Mouse (Mus musculus): ENCODE results near the gene Olfr702.
A peak's percentile ranks its signal among the peaks of the same experiment; 100 is the strongest.

Gene Olfr702

DNA sequence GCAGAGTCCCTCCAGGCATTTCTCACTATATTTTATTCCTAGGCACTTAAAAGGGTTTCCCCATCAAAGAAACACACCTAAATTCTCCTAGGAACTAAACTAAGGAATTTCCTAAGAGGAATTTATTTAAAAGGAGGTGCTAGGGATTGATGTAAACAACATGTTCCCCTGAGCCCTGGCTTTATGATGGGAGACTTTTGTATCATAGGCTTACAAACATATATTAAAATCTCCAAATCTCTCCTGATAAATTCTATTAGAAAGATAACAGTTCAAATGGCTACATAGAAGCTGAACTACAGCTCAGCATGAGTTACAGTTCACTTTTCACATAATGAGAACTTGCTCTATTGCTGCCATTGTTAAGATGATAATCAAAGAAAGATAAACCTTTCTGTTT is at the start of gene Olfr702:
Gene Olfr702 (minus strand): TSS at position 101 of the 400 bp plus-strand sequence.
- no peak for DNase-seq

DNA sequence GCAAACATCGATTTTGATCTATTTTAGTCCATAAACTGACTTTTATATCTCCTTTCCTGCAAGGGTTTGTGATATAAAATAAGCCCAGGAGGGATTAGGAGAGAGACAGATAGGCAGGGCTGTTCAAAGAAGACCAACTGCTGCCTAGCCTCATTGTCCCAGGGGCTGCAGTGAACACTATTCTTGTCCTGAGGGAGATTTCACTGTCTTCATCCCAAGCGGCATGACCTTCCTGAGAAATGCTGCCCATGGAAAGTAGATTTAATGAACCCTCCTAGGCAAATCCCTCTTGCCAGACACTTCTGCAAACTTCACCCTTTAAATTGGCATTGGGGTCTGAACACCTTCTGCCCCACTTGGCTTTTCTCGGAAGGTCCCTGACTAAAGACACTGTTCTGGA is 43.1 kb upstream of the Olfr702 start, which contains the start of gene Olfr705:
Gene Olfr705 (minus strand): TSS at position 101 of the 400 bp plus-strand sequence.
- DNase-seq = no peak

DNA sequence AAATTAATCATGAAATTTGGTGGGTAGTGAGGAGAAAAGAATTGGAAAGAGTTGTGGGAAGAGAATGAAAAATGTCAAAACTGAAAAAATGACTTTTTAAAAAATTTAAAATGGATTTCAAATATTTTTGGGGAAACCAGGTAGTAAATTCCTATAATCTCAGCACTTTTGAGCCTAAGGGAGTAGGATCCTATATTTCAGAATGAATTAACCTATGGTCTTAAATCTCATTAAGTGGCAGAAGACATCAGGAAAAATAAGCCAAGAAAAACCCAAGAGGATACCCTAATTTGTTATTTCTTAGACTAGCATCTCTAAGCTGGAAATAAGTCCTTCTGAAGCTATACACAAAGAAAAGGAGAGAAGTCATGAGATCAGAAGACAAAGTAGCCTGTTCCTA is 29.2 kb upstream of the Olfr702 start, which contains the start of gene Olfr704:
Gene Olfr704 (plus strand): TSS at position 301 of the 400 bp plus-strand sequence.
- DNase-seq = no peak

DNA sequence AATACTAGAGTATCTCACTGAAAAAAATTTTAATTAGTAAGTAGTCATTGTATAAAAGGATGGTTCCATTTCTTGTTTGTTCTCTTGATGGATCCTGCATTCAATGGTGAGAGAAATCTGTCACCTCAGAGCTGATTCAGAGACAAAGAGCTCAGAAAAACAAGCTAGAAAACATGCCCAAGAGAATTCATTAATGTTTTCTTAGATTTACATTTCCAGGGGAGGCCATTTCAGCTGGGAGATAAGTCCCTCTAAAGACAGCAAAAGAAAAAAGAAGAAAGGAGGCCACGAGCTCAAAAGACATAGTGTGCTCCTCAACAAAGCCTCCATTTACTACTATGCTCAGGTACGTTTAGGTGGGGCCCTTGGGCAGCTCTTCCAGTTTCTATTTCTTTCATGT is 9.4 kb upstream of the Olfr702 start, which contains the start of gene Olfr703:
Gene Olfr703 (plus strand): TSS at position 301 of the 400 bp plus-strand sequence.
- DNase-seq = no peak

DNA sequence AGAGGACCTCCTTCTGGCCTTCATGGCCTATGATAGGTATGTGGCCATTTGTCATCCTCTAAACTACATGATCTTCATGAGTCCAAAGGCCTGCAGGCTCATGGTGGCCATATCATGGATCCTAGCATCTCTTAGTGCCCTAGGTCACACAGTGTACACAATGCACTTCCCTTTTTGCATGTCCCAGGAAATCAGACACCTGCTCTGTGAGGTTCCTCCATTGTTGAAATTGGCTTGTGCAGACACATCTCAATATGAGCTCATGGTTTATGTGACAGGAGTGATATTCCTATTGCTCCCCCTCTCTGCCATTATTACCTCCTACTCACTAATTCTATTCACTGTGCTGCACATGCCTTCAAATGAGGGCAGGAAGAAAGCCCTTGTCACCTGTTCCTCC is 15.3 kb downstream of the Olfr702 start:
- DNase-seq = no peak

DNA sequence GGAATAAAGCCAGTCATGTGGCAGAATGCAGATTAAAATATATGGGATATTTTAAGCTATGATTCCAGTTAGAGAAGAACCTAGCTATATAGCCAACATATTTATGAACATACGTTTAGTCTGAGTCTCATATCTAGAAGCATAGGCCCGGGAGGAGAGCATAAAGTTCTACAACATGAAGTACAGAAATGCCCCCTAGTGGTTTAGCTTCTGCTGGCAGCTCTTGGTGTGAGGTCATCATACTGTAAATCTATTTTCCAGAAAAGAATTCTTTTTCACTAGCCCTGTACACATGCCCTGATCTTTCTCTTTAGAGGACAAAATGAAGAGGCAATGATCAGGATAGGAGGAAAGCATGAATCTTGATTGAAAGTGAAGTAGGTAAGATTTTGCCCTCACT is 17.9 kb downstream of the Olfr702 start:
- peak; percentile 7 for DNase-seq

DNA sequence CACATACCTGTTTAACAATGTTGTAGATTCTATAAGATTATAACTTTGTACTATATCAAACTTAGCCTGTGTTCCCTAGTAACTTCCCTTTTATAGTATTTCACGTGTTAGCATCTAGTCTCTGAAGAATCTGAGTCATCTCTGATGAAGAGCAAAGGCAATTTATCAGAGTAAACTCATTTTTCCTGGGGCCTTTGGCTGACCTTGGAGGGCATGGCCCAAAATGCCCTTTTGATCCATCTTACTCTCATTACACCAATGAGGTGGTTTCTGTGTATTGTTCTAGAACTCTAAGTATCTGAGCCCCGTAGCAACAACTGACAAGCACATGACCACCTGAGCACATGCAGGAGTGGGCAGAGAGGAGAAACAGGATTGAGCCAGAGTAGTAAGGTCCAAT is 19.9 kb downstream of the Olfr702 start, which contains the start of gene Olfr701:
Gene Olfr701 (plus strand): TSS at position 301 of the 400 bp plus-strand sequence.
- no peak for DNase-seq

DNA sequence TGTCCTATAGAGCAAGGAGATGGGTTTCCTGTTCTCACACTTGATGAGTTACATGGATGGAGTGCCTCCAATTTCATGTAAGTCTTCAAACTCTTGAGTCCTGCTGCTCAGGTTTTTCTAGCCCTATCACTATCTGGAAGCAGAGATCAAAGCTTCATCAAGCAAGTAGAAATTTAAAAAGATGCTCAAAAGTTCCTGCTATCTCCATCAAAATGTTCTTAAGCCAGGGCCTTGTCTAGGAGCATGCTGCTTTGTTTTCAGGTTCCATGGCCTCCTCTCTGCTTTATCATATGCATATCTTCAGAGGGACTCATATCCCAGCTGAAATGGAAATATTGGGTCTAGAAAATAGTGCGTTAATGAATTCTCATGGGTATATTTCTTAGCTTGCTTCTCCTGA is 25.0 kb downstream of the Olfr702 start, which contains the start of gene Olfr700:
Gene Olfr700 (minus strand): TSS at position 101 of the 400 bp plus-strand sequence.
- no peak for DNase-seq

DNA sequence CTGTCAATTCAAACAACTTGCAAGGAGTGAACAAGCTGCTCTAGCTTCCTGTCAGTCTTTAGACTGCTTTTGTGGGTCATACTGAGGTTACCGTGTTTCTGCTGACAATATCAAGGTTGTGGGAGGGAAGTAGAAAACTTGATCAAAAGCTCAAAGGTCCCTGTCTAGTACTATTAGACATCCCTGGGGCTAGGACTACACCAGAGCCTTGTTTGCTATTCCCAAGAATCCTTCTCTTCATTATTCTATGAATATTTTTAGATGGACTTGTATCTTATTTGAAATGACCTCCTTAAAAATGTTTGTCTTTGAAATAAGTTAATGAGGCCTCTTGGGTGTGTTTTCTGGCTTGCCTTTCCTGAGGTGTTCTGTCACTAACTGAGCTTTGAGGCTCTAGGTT is 40.6 kb downstream of the Olfr702 start, which contains the start of gene Olfr699:
Gene Olfr699 (minus strand): TSS at position 101 of the 400 bp plus-strand sequence.
- no peak for DNase-seq

DNA sequence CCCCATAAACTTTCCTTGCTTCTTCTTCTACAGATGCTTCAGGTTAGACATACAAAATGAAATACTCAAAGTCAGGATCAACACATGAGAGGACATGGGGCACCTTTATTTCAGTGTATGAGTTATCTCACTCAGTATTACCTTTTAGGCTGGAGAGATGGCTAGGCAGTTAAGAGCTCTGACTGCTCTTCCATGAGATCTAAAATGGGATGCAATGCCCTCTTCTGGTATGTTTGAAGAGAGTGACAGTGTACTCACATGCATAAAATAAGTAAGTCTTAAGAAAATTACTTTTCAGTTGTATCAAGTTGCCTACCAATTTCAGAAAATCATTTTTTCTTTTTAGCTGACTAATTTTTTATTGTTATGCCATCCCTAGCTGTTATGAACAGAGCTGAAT is 45.4 kb downstream of the Olfr702 start:
- DNase-seq = no peak
